Mouse (Mus musculus): ENCODE measurements around the gene Rnft1. TPM values are rescaled to one million over a fixed set of nuclear protein-coding genes. Genes with fewer than 3 reads are reported as not detected.
"Not testable (repeated sequence)": the region's sequence is repeated elsewhere in the genome, so short reads cannot be mapped to it uniquely, and the experiment has no call there.

Rnft1 gene
- polyA plus RNA-seq, 1 experiment from 2014 or later, result 22.4 TPM

- H3K9me3 ChIP-seq; H3K4me1 ChIP-seq; H3K27ac ChIP-seq; H3K27me3 ChIP-seq (ENCODE audit: poor library complexity, severe bottlenecking); H3K4me3 ChIP-seq; DNase-seq (ENCODE audit: extremely low spot score, low spot score): not testable (repeated sequence)
- peaks cover 68% of the 10 kb centered on the region for H3K36me3 ChIP-seq (replicated peaks)
- 94% methylated on average over 6 of the region's 6 CpGs for WGBS
Observed at GRCm38 (mm10) chr11:86533302-86533701, 48.8 kb downstream of the Rnft1 start.

DNA sequence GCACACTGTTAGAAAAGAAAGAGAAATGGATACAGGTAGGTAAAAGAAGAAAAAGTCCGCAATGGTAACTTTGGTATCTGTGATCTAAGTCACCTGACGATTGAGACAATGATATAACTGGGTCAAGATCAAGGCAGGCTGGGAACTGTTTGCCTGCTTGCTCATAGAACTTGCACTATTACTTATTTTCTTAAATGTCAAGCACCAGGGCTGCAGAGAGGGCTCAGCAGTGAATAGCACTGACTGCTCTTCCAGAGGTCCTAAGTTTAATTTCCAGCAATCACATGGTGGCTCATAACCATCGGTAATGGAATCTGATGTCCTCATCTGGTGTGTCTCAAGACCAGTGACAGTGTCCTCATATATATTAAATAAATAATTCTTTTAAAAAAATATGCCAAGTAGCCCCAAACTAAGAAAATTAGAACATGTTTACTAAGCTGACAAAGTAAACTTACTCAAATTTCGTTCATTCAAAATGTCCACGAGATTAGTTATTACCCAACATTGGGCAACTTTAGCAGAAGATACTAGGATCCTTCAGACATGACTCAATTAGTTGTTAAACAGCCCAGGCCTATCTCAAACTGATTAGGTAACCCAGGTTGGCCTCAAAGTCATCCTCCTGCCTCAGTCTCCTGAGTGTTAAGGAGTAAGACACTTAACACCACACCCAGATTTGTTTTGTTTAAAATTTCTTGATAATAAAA lies 49.9 kb downstream of the Rnft1 start:
- Histone ChIP-seq H3K4me3 (no peak overlapping the region), H3K27me3 (ENCODE audit: poor library complexity, severe bottlenecking) (no peaks in the 10 kb centered on the region), H3K36me3 (replicated peaks) (peaks cover 63% of the 10 kb centered on the region), H3K27ac (no peak overlapping the region), H3K9me3 (0 out of 2 replicates have a peak, but pooled peaks cover 3% of the 10 kb centered on the region), H3K4me1 (no peaks in the 10 kb centered on the region)
- DNase-seq (ENCODE audit: extremely low spot score, low spot score), result no peak
- WGBS, result 95% methylated on average over 5 of the region's 5 CpGs

GRCm38 (mm10) chr11:86538786-86539185 lies 54.3 kb downstream of the Rnft1 start:
- Histone ChIP-seq H3K4me1 (peaks cover 13% of the 10 kb centered on the region), H3K27ac (no peak overlapping the region), H3K4me3 (no peak overlapping the region), H3K36me3 (replicated peaks) (peaks cover 49% of the 10 kb centered on the region), H3K27me3 (ENCODE audit: poor library complexity, severe bottlenecking) (no peaks in the 10 kb centered on the region), H3K9me3 (0 out of 2 replicates have a peak, but pooled peaks cover 3% of the 10 kb centered on the region)
- 94% methylated on average over 4 of the region's 4 CpGs for WGBS
- no peak for DNase-seq (ENCODE audit: extremely low spot score, low spot score)

DNA sequence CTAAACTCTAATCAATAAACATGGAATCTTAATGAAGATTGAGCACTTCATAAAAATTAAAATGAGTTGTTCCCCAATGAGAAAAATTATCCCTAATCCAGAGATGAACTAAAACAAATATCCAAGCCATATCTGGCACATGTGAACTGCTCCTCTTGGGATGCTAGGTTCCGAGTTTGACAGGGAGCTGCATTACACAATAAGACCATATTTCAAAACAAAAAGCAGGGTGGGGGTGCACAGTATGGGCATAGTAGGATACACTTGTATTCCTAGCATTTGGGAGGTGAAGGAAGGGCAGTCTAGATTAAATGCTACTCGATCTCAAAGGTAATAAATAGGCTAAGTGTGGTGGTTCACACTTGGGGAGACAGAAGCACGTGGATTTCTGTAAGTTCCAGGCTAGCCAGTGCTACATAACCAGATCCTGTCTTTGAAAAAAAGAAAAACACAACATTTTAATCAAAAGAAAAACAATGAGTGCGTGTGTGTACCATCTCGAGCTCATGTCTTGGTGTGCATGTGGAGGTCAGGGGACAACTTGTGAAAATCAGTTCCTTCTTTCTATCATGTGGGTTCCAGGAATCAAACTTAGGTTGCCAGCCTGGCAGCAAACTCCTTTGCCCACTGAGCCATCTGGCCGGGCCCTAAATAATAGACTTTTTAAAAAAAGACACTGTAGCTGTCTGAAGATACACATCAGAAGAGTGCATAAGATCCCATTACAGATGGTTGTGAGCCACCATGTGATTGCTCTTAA lies 55.4 kb downstream of the Rnft1 start:
- H3K36me3 ChIP-seq (replicated peaks), result peaks cover 38% of the 10 kb centered on the region
- H3K27ac ChIP-seq, result no peak overlapping the region
- H3K4me1 ChIP-seq, result peaks cover 17% of the 10 kb centered on the region

DNA sequence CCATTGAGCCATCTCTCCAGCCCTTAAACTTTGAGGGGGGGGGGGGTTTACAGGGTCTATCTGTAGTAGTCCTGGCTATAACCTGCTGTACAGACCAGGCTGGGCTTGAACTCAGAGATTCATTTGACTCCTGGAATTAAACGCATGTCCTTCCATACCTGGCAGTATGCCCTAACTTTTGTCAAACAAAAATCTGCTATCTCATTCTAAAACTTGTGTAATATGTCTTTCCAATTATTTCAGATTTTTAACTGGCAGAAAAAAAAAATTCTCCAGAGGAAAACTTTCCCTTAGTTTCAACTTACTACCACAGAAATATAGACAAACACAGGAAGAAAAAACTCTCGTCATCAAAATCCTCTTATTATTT lies 56.0 kb downstream of the Rnft1 start:
- H3K36me3 ChIP-seq (replicated peaks), result peaks cover 35% of the 10 kb centered on the region
- peaks cover 20% of the 10 kb centered on the region for H3K4me1 ChIP-seq
- WGBS, result 96% methylated on average over 2 of the region's 2 CpGs
- no peak overlapping the region for H3K4me3 ChIP-seq
- no peak overlapping the region for H3K27ac ChIP-seq
- no peak for DNase-seq (ENCODE audit: extremely low spot score, low spot score)
- H3K9me3 ChIP-seq, result 0 out of 2 replicates have a peak, but pooled peaks cover 3% of the 10 kb centered on the region
- H3K27me3 ChIP-seq (ENCODE audit: poor library complexity, severe bottlenecking), result no peaks in the 10 kb centered on the region

More for the DNA sequence above, 55.4 kb downstream of the Rnft1 start:
- H3K9me3 ChIP-seq, result 0 out of 2 replicates have a peak, but pooled peaks cover 3% of the 10 kb centered on the region
- WGBS, result 91% methylated on average over 6 of the region's 6 CpGs
- no peak overlapping the region for H3K4me3 ChIP-seq
- H3K27me3 ChIP-seq (ENCODE audit: poor library complexity, severe bottlenecking), result no peaks in the 10 kb centered on the region
- DNase-seq (ENCODE audit: extremely low spot score, low spot score), result no peak

DNA sequence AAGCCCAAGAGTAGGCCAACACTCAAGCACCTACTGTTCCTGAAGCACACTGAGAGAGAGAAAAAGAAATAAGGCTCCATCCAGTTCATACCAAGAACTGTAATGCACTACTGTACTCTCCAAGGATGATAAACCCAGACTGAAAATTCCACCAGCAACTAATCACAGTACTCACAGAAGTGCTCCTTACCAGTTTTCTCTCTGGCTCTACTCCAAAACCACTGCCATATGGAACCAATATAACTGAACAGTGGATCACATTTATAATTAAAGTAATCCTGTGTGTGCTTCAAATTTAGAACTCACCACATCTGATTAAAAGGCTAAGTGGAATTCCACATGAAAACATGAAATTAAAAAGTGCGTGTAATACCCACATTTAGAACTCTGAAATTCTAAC lies 58.4 kb downstream of the Rnft1 start:
- 86% methylated on average over 1 of the region's 1 CpGs for WGBS
- Histone ChIP-seq H3K4me3 (no peak overlapping the region), H3K4me1 (peaks cover 24% of the 10 kb centered on the region), H3K36me3 (replicated peaks) (peaks cover 32% of the 10 kb centered on the region), H3K9me3 (0 out of 2 replicates have a peak, but pooled peaks cover 3% of the 10 kb centered on the region), H3K27me3 (ENCODE audit: poor library complexity, severe bottlenecking) (no peaks in the 10 kb centered on the region), H3K27ac (no peak overlapping the region)
- DNase-seq (ENCODE audit: extremely low spot score, low spot score), result no peak

DNA sequence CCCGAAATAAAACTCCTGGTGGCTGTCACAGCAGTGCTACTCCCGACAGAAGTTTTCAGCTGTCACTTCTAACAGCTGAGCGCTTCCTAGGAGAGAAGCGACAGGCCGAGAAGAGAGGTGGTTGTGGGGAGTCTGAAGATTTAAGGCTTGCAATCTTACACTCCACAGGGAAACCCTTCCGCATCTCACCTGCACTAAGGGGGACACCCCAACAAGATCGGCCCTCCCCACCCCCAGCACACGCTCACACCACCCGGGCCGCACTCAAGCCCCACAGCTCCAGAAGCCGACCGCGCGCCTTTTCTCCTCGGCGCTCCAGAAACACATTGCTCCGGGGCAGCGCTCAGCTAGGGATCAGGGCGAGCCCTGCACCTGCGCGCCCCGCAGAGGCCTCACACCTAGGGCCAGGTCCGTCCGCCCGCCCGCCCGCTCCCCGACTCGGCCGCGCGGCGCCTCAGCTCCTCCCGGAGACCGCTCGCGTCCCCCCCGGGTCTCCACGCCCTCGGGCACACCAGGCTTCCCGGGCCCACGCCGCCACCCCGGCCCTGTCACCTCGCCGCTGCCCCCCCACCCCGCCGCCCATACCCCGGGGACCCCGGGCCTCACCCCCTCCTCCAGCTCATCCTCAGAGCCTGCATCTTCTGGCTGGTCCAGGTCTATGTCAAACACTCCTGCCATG lies 59.6 kb downstream of the Rnft1 start:
- Histone ChIP-seq H3K4me3 (peak overlapping the region; percentile 97), H3K4me1 (peaks cover 24% of the 10 kb centered on the region), H3K9me3 (no peaks in the 10 kb centered on the region), H3K27me3 (ENCODE audit: poor library complexity, severe bottlenecking) (no peaks in the 10 kb centered on the region), H3K36me3 (replicated peaks) (peaks cover 27% of the 10 kb centered on the region), H3K27ac (peak overlapping the region; percentile 96)
- WGBS, result 1% methylated on average over 42 of the region's 50 CpGs
- DNase-seq (ENCODE audit: extremely low spot score, low spot score), result no peak

GRCm38 (mm10) chr11:86544639-86545299 lies 60.3 kb downstream of the Rnft1 start, which contains the start of the genes Rps6kb1 and Tubd1:
Rps6kb1 (minus strand) TSS chr11:86544805.
Tubd1 (plus strand) TSS chr11:86544991.
- no peaks in the 10 kb centered on the region for H3K9me3 ChIP-seq
- whole genome bisulfite sequencing, result under 1% methylated on average over 43 of the region's 43 CpGs
- peak; percentile 99 for DNase-seq (ENCODE audit: extremely low spot score, low spot score)

DNA sequence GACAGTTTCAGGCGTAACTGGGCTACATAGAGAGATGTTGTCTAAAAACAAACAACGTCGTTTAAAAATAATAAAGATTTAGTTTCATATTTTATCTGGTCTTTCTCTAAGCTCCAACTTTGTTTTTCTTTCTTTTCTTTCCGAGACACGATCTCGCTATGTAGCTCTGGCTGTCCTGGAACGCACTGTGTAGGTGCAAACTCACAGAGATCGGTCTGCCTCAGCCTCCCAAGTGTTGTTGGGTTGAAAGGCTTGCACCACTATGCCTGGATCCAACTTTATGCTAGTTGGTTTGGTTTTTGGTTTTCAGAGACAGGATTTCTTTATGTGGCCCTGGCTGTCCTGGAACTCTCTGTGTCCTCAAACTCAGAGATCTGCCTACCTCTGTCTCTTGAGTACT lies 61.1 kb downstream of the Rnft1 start:
- no peaks in the 10 kb centered on the region for H3K27me3 ChIP-seq (ENCODE audit: poor library complexity, severe bottlenecking)
- H3K4me3 ChIP-seq, result peak overlapping the region; percentile 97
- H3K27ac ChIP-seq, result peak overlapping the region; percentile 96; the same call in 1 of the 2 replicates
- H3K36me3 ChIP-seq (replicated peaks), result peaks cover 32% of the 10 kb centered on the region
- DNase-seq (ENCODE audit: extremely low spot score, low spot score), result no peak
- WGBS, result 80% methylated on average over 8 of the region's 8 CpGs
- H3K4me1 ChIP-seq, result peaks cover 24% of the 10 kb centered on the region
- no peaks in the 10 kb centered on the region for H3K9me3 ChIP-seq

More at GRCm38 (mm10) chr11:86544639-86545299, 60.3 kb downstream of the Rnft1 start, which contains the start of the genes Rps6kb1 and Tubd1:
- Histone ChIP-seq H3K27me3 (ENCODE audit: poor library complexity, severe bottlenecking) (no peaks in the 10 kb centered on the region), H3K36me3 (replicated peaks) (peaks cover 31% of the 10 kb centered on the region), H3K4me1 (peaks cover 24% of the 10 kb centered on the region), H3K27ac (peak within 1 kb of the TSS; percentile 96), H3K4me3 (peak within 1 kb of the TSS; percentile 97)

- no peaks in the 10 kb centered on the region for H3K9me3 ChIP-seq
- peaks cover 24% of the 10 kb centered on the region for H3K4me1 ChIP-seq
- peaks cover 24% of the 10 kb centered on the region for H3K36me3 ChIP-seq (replicated peaks)
- no peak for DNase-seq (ENCODE audit: extremely low spot score, low spot score)
- no peak overlapping the region for H3K27ac ChIP-seq
- H3K27me3 ChIP-seq (ENCODE audit: poor library complexity, severe bottlenecking), result no peaks in the 10 kb centered on the region
- no peak overlapping the region for H3K4me3 ChIP-seq
- 100% methylated on average over 1 of the region's 1 CpGs for WGBS
Observed at GRCm38 (mm10) chr11:86547412-86547811, 63.0 kb downstream of the Rnft1 start.

Data from forebrain, embryonic 10.5 days (tissue).